Mouse (Mus musculus) forebrain, embryonic 12.5 days (tissue): ENCODE data around the gene Glyat. TPM values are rescaled to one million over a fixed set of nuclear protein-coding genes. Genes with fewer than 3 reads are reported as not detected.

Source experiments
- ATAC-seq: fragments of 200-750 bp; cut with Nextera tagmentation; 2 replicates; pipeline ENCODE4 v1.8.0; 2017; ENCODE audit warnings: moderate TSS enrichment; ENCODE audit not compliant: low FRiP score
- H3K27ac ChIP-seq: fragments of 300-500 bp; sonication (generic); 2 replicates; pipeline ENCODE4 v1.5.1; 2016; ENCODE audit warnings: mild to moderate bottlenecking
- H3K27me3 ChIP-seq: fragments of 300-500 bp; sonication (generic); 2 replicates; pipeline ENCODE4 v1.6.1; 2016; ENCODE audit warnings: mild to moderate bottlenecking
- H3K36me3 ChIP-seq: fragments of 300-500 bp; sonication (generic); replicated peaks from 2 replicates; pipeline ENCODE4 v1.6.1; 2016; ENCODE audit warnings: mild to moderate bottlenecking
- H3K4me1 ChIP-seq: fragments of 300-500 bp; sonication (generic); 2 replicates; pipeline ENCODE4 v1.6.1; 2016
- H3K4me2 ChIP-seq: fragments of 300-500 bp; sonication (generic); 2 replicates; pipeline ENCODE4 v1.6.1; 2016; ENCODE audit warnings: mild to moderate bottlenecking, moderate library complexity
- H3K4me3 ChIP-seq: fragments of 300-500 bp; sonication (generic); replicated peaks from 2 replicates; pipeline ENCODE4 v1.5.1; 2016; ENCODE audit warnings: mild to moderate bottlenecking
- H3K9ac ChIP-seq: fragments of 300-500 bp; sonication (generic); 2 replicates; pipeline ENCODE4 v1.6.1; 2016; ENCODE audit warnings: mild to moderate bottlenecking
- H3K9me3 ChIP-seq: fragments of 300-500 bp; sonication (generic); 2 replicates; pipeline ENCODE4 v1.6.1; 2016
- WGBS: fragments of 180-500 bp; shearing (Covaris S2); methylation state at CpG from one replicate; pipeline ENCODE4 v1.1.7; 2016; 5-methylcytosine and 5-hydroxymethylcytosine counted together
- polyA plus RNA-seq: library from polyadenylated mRNA; unstranded; fragments of >200 nt; fragmentation: Nextera tagmentation; extraction: Ambion mirVana; gene quantifications from 2 replicates; pipeline ENCODE4 v1.2.1, GENCODE M21; 2016

The Glyat gene
- not detected in 2 replicates for polyA plus RNA-seq

GRCm38 (mm10) chr19:12633176-12633575 is at the start of gene Glyat:
Gene Glyat, plus strand, starts transcription at chr19:12633308.
- Histone ChIP-seq H3K9me3 (no peaks in the 10 kb centered on the region), H3K27me3 (no peaks in the 10 kb centered on the region), H3K27ac (no peak within 1 kb of the TSS), H3K36me3 (no peaks in the 10 kb centered on the region), H3K4me2 (no peak within 1 kb of the TSS), H3K9ac (no peak within 1 kb of the TSS), H3K4me1 (no peaks in the 10 kb centered on the region), H3K4me3 (no peak within 1 kb of the TSS)
- 80% methylated on average over 4 of the region's 4 CpGs for WGBS
- no peak for ATAC-seq

DNA sequence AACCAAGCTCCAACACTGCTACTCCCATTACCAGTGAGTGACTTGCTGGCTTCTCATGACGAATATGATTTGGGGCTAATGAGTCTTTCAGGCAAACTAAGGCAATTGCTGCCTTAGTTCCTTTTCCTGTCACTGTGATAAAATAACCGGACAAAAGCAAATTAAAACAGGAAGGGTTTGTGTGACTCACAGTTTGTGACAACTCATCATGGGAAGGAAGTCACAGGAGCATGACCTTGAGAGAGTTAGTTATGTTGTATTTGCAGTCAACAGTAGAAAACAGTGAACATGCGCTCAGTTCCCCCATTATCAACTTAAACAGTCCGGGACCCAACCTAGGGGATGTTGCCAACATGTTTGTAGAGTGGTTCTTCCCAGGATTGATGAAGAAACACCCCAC is 47.8 kb upstream of the Glyat start:
- WGBS: 85% methylated on average over 4 of the region's 4 CpGs
- Histone ChIP-seq H3K4me1 (no peaks in the 10 kb centered on the region), H3K9ac (no peak overlapping the region), H3K9me3 (no peaks in the 10 kb centered on the region), H3K36me3 (0 out of 2 replicates have a peak, but pooled peaks cover 2% of the 10 kb centered on the region), H3K4me3 (no peak overlapping the region), H3K27ac (no peak overlapping the region), H3K27me3 (no peaks in the 10 kb centered on the region), H3K4me2 (no peak overlapping the region)
- no peak for ATAC-seq

DNA sequence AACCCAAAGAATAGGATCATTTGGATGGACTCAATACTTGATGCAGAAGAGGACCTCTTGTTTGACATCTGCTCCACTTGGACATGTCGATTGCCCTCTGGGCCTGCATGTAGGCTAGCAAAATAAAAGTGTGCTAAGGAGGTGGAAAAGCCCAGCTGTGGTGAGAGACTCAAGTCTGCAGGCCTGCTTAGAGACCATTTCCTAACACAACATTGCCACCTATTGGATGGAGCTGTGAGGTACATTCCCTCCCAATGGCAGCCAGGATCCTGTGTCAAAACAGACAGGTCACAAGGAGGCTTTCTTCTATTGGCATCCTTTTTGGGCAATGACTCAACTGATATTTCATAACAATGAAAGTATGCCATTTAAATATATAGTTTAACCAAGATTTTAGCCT is 41.2 kb upstream of the Glyat start:
- peaks cover 7% of the 10 kb centered on the region for H3K27me3 ChIP-seq
- H3K9ac ChIP-seq: no peak overlapping the region
- H3K4me3 ChIP-seq: no peak overlapping the region
- 19% methylated on average over 1 of the region's 1 CpGs for WGBS
- H3K4me2 ChIP-seq: no peak overlapping the region
- peak; percentile 68 for ATAC-seq
- 0 out of 2 replicates have a peak, but pooled peaks cover 2% of the 10 kb centered on the region for H3K36me3 ChIP-seq
- no peaks in the 10 kb centered on the region for H3K9me3 ChIP-seq
- peaks cover 3% of the 10 kb centered on the region; the same call in 1 of the 2 replicates for H3K4me1 ChIP-seq
- H3K27ac ChIP-seq: no peak overlapping the region

GRCm38 (mm10) chr19:12595135-12595529 is 38.0 kb upstream of the Glyat start:
- Histone ChIP-seq H3K9me3 (no peaks in the 10 kb centered on the region), H3K36me3 (no peaks in the 10 kb centered on the region), H3K9ac (no peak overlapping the region), H3K27ac (no peak overlapping the region), H3K27me3 (peaks cover 9% of the 10 kb centered on the region), H3K4me1 (peaks cover 3% of the 10 kb centered on the region; the same call in 1 of the 2 replicates), H3K4me3 (peak overlapping the region; percentile 59; the same call in 1 of the 2 replicates), H3K4me2 (peak overlapping the region; percentile 98)
- no peak for ATAC-seq
- 61% methylated on average over 2 of the region's 2 CpGs for WGBS

GRCm38 (mm10) chr19:12595530-12596289 is 37.4 kb upstream of the Glyat start:
- peak overlapping the region; percentile 59 for H3K4me3 ChIP-seq
- under 1% methylated on average over 49 of the region's 49 CpGs for WGBS
- H3K4me2 ChIP-seq: peak overlapping the region; percentile 98
- H3K27ac ChIP-seq: no peak overlapping the region
- H3K9me3 ChIP-seq: no peaks in the 10 kb centered on the region
- H3K27me3 ChIP-seq: peaks cover 9% of the 10 kb centered on the region
- H3K36me3 ChIP-seq: no peaks in the 10 kb centered on the region
- peak; percentile 82 for ATAC-seq
- H3K4me1 ChIP-seq: peaks cover 3% of the 10 kb centered on the region; the same call in 1 of the 2 replicates
- peak overlapping the region; percentile 64 for H3K9ac ChIP-seq

GRCm38 (mm10) chr19:12596290-12597072 is 36.6 kb upstream of the Glyat start:
- 20% methylated on average over 23 of the region's 23 CpGs for WGBS
- peaks cover 9% of the 10 kb centered on the region for H3K27me3 ChIP-seq
- peak overlapping the region; percentile 59 for H3K4me3 ChIP-seq
- H3K36me3 ChIP-seq: no peaks in the 10 kb centered on the region
- peak overlapping the region; percentile 98 for H3K4me2 ChIP-seq
- peaks cover 3% of the 10 kb centered on the region; the same call in 1 of the 2 replicates for H3K4me1 ChIP-seq
- H3K9ac ChIP-seq: peak overlapping the region; percentile 64
- no peak overlapping the region for H3K27ac ChIP-seq
- no peaks in the 10 kb centered on the region for H3K9me3 ChIP-seq
- ATAC-seq: peak; percentile 68

DNA sequence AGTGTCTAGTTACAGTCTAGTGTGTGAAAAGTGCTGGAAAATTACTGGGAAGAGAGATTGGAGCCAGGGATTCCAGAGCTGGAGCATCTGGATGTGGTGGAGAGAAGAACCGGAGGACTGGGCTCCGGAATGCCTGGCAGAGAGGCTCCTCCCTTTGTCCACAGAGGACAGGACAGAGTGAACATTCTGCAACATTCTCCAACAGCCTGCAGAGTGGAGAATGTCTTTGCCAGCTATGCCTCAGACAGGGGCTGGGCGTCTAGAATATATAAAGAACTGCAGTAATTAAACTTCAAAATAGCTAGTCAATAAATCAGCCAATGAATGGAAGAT is 36.1 kb upstream of the Glyat start:
- Histone ChIP-seq H3K4me3 (no peak overlapping the region), H3K27me3 (peaks cover 9% of the 10 kb centered on the region), H3K36me3 (no peaks in the 10 kb centered on the region), H3K27ac (no peak overlapping the region), H3K9me3 (no peaks in the 10 kb centered on the region), H3K4me2 (no peak overlapping the region), H3K9ac (no peak overlapping the region), H3K4me1 (peaks cover 3% of the 10 kb centered on the region; the same call in 1 of the 2 replicates)
- ATAC-seq: no peak
- 84% methylated on average over 3 of the region's 3 CpGs for WGBS

DNA sequence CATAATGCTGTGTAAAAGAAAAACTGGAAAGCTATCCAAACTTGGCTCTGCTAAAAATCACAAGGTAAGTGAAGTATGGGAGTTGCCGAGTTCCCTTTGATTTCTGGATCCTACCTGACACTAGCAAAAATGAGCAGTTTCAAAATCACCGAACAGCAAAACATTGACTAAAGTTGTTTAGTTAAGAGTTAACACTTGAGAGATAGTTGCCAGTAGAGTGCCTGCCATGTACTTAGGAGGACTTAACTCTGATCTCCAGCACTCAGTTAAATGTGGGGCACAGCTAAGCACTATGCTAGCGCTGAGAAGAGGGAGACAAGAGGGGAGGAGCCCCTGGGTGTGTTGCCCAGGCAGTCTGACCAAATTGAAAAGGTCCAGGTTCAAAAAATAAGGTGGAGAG is 34.4 kb upstream of the Glyat start:
- Histone ChIP-seq H3K9ac (no peak overlapping the region), H3K9me3 (no peaks in the 10 kb centered on the region), H3K4me2 (no peak overlapping the region), H3K4me1 (peaks cover 3% of the 10 kb centered on the region; the same call in 1 of the 2 replicates), H3K27me3 (peaks cover 9% of the 10 kb centered on the region), H3K27ac (no peak overlapping the region), H3K36me3 (no peaks in the 10 kb centered on the region), H3K4me3 (no peak overlapping the region)
- WGBS: 74% methylated on average over 3 of the region's 3 CpGs
- ATAC-seq: no peak

DNA sequence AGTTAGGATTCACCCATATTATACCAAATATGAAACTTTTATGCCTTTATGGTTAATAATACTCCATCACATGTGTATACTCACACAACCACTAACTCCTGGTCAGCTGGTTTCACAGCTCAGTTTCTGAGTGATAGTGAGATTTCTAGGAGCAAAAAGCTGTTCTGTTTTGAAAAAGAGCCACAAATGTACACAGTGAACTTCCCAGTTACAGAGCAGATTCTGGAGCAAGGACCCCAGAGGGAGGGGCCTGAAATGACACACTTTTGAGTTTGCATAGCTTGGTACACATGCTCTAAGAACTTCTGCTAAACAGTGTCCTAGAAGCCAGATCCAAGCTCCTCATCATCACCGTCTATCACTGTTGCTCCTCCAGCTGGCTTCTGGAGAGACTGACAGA is 33.4 kb upstream of the Glyat start, which contains the start of gene Gm4952:
Gene Gm4952 (plus strand): TSS at position 301 of the 400 bp plus-strand sequence.
- Histone ChIP-seq H3K27me3 (peaks cover 9% of the 10 kb centered on the region), H3K9me3 (no peaks in the 10 kb centered on the region), H3K4me2 (no peak within 1 kb of the TSS), H3K9ac (no peak within 1 kb of the TSS), H3K4me1 (peaks cover 3% of the 10 kb centered on the region; the same call in 1 of the 2 replicates), H3K4me3 (no peak within 1 kb of the TSS), H3K36me3 (no peaks in the 10 kb centered on the region), H3K27ac (no peak within 1 kb of the TSS)
- no peak for ATAC-seq
- WGBS: 75% methylated on average over 1 of the region's 1 CpGs

- no peak overlapping the region for H3K9ac ChIP-seq
- WGBS: 44% methylated on average over 2 of the region's 2 CpGs
- H3K9me3 ChIP-seq: no peaks in the 10 kb centered on the region
- peaks cover 9% of the 10 kb centered on the region for H3K27me3 ChIP-seq
- no peak for ATAC-seq
- H3K27ac ChIP-seq: no peak overlapping the region
- H3K4me1 ChIP-seq: no peaks in the 10 kb centered on the region
- no peaks in the 10 kb centered on the region for H3K36me3 ChIP-seq
- H3K4me2 ChIP-seq: no peak overlapping the region
- H3K4me3 ChIP-seq: no peak overlapping the region
Measured at GRCm38 (mm10) chr19:12600684-12601480, 32.2 kb upstream of the Glyat start.

DNA sequence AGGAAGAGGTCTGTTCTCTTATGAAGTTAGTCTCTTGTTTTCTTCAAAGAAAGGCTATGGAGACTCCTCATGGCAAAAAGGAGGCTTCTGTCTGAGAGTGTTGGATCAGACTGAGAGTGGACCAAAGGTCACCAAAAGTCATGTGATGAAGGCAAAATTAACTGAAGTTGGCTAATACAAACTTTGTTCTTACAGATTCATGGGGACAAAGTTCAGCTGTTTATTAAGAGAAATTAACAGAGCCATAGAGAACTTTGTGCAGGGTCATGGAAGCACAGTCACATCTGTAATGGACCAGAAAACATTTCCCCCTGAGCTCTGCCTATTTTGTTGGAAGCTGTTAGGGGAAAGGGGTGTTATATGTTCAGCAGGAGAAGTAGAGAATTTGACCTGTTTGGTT is 24.8 kb upstream of the Glyat start:
- Histone ChIP-seq H3K4me1 (no peaks in the 10 kb centered on the region), H3K4me2 (no peak overlapping the region), H3K36me3 (no peaks in the 10 kb centered on the region), H3K27ac (no peak overlapping the region), H3K9me3 (no peaks in the 10 kb centered on the region), H3K9ac (no peak overlapping the region), H3K4me3 (no peak overlapping the region), H3K27me3 (no peaks in the 10 kb centered on the region)
- no peak for ATAC-seq

GRCm38 (mm10) chr19:12613646-12614045 is 19.5 kb upstream of the Glyat start:
- WGBS: 93% methylated on average over 1 of the region's 1 CpGs
- no peak overlapping the region for H3K4me3 ChIP-seq

More at GRCm38 (mm10) chr19:12613646-12614045, 19.5 kb upstream of the Glyat start:
- Histone ChIP-seq H3K4me2 (no peak overlapping the region), H3K36me3 (no peaks in the 10 kb centered on the region), H3K4me1 (no peaks in the 10 kb centered on the region), H3K9me3 (no peaks in the 10 kb centered on the region), H3K9ac (no peak overlapping the region), H3K27ac (no peak overlapping the region), H3K27me3 (no peaks in the 10 kb centered on the region)
- ATAC-seq: no peak
